Mouse (Mus musculus) cerebellum, postnatal 14 days (tissue): ENCODE results near the gene Emc8.

Experiments used
- DNase-seq, 2 experiments: peaks; one replicate each; pipeline ENCODE4 v3.0.0; 2021; ENCODE audit warnings: mixed read lengths in 2 of 2

Gene Emc8

DNA sequence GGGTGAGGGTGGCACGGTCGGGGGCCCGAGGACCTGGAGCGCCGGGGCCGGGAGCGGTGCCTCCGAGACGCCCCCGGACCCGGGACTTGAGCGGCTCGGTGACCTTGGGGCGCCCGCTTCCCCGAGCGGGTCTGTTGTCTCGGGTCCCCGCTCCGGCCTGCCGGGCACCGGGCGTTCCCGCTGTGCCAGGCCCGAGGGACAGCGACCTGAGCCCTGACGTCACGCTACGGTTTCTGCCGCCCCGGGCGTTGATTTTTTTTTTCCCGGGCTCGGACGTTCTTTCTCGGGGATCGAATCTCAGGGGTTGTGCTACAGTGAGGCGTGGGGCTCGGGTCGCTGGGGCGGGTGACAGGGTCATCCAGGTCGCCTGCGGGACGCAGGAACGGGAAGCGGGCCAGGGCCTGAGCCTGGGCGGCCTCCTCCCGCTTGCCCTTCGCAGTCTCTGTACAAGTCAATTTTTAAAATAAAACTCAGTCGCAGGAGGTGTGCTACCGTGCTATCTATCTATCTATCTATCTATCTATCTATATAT lies at the start of gene Emc8:
Gene Emc8, minus strand, starts transcription at position 200 of the 532 bp plus-strand sequence.
- DNase-seq: peak in 1 of 2 experiments; percentile 71

DNA sequence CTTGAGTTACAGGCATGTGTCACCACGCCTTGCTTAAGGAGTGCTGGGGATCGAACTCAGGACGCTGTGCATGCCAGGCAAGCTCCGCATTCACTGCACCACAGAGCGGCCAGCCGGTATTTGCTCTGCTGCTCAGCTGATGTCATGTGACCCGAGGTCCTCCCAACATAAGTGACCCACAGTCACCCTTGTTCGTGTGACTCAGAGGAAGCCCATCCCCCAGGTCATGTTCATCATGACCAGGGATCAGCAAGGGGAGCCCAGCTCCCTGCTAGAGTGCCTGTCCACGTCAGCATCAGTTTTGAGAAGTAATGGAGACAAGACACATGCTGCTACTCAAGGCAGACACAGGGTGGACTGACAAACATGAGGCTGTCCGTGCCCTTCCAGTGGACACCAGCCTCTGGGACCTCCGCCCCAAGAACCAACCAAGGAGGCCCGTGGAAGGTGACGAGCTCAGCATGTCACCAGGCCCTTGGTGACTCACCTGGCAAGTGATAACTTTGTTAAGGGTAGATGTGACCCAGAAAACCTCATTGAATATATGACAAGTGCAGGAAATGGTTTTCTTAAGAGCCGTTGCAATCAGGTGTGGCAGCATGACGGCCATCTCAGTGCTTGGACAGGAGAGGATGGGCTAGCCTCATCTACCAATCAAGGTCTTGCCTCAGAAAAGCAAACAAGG lies 47.8 kb upstream of the Emc8 start:
- no peak for DNase-seq

DNA sequence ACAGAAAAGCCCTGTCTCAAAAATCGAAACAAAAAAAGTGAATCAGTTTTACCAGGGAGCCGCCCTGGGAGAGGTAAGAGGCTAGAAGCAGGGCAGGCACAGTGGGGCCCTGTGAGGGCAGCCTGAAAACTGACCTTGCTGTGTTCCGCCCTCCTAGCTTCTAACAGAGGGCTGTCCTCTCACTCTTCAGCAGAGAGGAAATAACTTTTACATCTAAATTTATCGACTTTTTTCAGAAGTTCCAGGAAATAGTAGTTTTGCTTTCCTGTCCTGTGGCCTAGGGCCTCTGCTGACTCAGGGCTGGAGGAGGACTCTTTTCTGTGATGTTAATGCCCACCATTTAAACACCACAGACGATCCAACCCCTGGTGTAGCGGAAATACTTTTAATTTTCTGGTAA lies 46.8 kb upstream of the Emc8 start:
- DNase-seq: no peak

DNA sequence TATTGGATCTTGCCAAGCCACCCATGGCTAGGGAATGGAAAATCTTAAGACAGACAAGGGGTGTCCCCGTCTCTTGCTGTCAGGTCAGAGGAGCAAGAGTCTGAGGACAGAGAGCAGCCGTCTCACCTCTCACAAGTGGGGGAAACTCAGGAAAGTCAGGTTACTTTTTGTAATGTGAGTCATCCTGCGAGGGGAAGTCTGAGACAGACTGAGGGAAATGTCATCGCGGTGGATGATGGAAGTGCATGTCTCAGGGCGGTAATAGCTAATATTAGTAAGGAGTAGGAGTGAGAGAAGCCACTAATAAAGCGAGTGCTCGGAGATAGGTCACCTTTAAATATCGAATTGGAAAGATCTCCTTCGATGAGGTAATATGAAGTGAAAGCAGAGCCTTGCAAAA lies 40.8 kb upstream of the Emc8 start:
- DNase-seq: no peak

DNA sequence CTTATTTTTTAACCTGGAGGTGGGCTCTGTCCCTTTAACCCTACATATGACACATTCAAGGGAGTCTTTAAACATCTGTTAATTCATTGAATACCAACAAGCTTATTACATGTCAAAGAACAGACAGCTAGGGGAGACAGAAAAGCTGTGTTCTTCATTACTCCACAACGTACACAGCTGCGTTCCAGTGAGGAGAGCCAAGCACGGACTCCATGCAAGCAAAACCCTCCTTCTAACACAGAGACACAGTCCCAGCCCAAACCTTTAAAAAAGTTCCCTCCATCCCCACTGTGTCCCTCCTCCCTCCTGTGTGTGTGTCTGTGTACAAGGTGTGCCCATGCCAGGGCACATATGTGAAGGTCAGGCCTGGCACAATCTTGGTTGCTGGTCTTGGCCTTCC lies 37.8 kb upstream of the Emc8 start:
- no peak for DNase-seq

DNA sequence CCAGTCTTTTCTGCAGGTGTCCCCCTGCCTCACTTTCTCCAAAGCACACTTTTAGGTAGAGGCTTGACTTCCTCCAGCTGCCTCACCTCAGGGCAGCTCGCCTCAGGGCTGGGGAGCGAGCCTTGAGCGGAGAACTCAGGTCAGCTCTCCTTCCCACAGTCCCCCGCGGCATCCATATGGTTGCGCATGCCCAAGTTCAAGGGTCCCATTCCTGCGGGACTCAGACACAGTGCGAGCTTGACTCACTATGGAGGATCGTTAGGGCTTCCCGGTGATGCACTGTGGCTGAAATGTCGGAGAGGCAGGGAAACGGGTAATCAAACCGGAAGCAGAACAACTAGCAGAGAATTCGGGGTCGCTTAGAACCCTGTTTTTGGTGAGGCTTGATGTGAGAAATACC lies 36.8 kb upstream of the Emc8 start:
- DNase-seq: no peak

DNA sequence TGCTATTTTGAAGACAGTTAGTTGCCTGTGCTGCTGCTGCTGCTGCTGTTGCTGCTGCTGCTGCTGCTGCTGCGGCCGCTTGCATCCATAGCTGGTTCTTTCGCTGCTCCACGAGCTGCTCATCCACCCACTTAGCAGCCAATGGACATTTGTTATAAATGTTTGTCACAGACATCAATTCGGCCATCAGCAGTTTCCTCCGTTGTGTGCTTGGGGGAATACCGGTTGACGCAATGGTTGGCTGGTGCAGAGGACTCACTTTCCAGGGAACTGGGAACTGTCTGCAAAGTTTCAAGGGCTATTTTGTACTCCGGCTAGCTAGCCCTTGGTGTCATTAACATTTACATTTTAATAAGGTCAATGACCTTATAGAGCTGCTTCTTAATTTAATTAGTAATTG lies 35.8 kb upstream of the Emc8 start:
- DNase-seq: no peak

DNA sequence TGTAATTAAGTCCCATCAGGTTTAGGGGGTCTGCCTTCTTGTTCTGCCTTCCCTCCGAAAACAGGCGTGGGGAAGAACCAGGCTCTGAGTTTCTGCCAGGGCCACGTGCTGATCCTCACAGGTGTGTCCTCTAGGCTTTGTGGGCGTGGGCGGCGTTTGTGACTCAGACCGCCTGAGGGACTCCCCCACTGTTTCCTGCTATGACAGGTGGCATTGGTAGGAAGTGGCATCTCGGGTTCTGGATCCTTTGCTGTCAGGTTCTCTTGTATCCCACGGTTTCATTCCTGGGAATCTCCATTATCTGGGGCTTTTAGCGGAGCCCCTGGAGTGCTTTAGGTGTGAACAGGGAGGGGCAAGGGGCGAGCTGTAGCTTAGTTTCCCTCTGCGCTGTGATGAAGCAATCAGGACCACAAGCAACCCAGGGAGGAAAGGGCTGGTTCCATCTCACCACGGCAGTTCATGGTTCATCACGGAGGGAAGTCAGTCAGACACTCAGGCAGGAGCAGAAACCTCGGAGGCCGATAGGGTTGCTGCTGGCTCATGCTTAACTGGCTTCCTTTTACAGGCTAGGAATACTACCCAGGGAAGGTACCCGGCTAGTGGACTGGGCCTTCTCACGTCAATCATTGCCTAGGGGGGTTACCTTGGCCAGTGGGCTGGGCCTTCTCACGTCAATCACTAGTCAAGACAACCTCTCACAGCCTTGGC lies 33.5 kb upstream of the Emc8 start:
- no peak for DNase-seq

DNA sequence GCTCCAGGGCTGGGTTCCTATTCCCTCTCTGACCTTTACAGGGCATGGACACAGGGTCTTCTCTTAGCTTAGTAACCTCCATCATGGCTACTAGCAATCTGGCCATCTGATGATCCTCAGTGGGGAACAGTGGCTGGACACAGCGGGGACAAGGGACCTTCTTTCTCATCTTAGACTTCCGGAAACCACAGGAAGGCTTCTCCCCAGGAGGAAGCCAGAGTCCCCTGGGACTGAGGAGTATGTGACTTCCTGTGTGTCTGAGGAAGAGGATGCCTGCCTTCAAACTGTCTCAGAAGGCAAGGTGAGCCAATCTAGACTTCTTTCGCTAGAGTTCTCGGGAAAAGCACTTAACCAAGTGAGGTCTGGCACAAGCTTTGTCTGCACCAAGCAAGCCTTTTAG lies 31.7 kb upstream of the Emc8 start:
- no peak for DNase-seq

DNA sequence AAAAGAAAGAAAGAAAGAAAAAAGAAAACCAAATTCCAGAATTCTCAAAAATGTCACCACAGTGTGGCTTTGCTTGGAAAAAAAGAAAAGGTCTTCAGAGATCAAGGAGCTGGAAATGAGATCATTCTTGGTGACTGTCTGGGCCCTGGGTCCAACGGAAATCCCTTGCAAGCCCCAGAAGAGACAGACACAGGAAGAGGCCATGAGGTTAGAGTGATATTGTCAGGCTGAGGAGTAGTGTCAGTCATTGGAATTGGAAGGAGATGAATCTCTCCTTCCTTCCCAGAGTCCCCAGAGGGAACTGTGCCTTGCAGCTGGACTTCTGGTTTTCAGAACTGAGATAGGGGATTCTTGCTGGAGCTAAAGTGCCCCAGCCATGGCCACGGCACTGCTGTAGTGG lies 31.2 kb upstream of the Emc8 start:
- no peak for DNase-seq

DNA sequence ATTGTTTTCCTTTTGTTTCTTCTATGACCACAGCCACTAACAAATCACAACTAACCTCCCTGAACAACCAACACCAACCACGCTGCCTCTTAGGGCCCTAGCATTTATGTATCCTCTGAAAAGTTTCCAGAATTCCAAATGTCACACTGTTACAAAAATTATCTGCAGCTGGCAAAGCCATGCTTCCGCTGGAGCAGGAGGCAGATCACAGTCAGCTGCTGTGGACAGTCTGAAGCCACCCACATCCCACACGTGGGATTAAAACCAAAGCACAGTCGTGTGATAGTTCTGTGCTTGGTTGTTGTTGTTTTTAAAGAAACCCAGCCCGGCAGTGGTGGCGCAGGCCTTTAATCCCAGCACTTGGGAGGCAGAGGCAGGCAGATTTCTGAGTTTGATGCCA lies 30.7 kb upstream of the Emc8 start:
- no peak for DNase-seq

DNA sequence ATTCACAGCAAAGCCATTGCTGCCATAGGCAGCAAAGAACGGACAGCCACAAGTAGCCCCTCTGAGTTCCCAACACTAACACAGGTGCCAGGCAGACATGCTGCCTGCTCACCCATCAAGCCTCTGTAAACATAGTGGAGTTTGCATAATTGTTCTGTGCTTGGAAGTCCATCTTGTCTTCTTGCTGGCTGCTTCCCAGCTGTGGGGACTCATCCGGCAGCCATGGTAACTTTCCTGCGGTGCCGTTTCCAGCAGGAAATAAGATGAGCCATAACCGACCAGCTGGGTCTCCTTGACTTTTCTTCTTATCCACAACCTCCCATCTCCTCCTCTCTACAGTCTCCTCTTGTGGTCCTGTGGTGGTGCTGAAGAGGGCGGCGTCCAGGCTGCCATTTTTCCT lies 30.1 kb upstream of the Emc8 start:
- no peak for DNase-seq

DNA sequence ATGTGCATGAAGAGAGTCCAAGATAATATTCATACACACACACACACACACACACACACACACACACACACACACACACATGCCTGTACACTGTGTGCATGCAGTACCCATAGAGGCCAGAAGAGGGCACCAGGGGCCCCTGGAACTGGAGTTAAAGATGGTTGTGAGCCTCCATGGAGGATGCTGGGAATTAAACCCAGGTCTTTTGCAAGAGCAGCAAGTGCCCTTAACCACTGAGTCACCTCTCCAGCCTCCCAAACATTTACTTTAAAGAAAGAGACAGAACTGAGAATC lies 29.6 kb upstream of the Emc8 start:
- DNase-seq: peak in 1 of 2 experiments; percentile 62

DNA sequence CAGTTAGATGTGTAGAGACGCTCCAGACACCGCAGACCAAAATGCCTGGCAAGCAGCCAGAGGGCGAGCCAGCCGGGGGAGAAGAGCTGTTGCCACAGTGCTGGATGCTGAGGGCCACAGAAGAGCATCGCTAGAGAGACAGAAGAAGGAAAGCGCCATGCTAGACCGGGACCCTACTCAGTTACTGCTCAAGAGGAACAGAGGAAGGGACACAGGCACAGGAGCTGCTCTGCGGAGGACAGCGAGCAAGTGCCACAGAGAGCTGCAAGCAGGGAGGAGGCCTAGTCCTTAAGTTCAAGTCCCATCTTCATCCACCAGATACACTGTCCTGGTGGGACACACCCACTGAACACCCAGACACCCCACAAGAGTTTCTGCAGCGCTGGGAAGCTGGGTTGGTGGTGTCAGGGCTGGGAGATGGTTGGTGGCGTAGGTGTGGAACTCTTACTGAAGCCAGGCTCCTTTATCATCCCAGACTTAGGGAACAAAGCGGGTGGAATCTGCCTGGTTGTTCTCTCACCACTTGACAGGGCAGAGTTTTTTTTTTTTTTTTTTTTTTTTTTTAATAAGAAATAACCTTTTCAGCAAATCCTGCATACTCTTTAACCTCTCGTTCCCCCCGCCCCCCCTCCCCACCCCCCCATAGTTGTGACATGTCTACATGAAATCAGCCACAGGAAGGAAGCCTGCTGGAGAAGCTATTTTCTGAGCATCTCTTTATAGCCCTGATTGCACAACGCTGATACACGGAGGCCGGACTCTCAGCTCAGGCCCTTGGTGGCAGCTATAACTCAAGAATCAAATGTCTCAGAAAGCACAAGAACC lies 29.0 kb upstream of the Emc8 start:
- peak; percentile 71 to 76 for DNase-seq

DNA sequence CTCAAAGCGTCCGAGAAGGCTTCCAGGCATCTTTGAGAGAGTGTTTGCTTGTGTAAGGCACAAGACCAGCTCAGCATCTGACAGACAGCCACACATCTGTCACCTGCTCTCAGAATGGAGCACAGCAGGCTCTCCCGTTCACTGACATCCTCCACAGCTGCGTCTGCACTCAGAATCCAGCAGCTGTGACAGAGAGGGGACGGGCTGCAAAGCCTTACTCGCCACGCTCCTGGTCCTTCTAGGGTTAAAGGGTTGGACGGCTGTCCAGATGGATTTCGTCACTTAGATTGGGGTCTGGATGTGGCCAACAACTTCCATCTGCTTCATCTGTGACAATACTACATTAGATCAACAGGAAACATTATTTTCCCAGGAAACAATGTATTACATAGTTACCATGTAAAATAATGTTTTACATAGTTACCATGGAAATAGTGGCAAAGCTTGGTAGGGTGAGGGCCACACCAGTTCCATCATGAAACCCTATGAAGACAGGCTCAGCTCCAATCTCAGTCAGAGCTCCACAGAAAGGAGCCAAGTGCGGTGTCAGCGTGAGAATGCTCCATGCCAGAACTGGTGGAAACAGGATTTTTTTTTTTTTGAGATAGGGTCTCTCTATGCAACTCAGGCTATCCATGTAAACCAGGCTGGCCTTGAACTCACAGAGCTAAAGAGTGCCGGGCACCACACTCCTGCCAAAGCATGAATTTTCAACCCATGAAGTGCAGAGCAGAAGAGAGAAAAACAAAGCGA lies 28.2 kb upstream of the Emc8 start:
- peak; percentile 39 to 41 for DNase-seq

DNA sequence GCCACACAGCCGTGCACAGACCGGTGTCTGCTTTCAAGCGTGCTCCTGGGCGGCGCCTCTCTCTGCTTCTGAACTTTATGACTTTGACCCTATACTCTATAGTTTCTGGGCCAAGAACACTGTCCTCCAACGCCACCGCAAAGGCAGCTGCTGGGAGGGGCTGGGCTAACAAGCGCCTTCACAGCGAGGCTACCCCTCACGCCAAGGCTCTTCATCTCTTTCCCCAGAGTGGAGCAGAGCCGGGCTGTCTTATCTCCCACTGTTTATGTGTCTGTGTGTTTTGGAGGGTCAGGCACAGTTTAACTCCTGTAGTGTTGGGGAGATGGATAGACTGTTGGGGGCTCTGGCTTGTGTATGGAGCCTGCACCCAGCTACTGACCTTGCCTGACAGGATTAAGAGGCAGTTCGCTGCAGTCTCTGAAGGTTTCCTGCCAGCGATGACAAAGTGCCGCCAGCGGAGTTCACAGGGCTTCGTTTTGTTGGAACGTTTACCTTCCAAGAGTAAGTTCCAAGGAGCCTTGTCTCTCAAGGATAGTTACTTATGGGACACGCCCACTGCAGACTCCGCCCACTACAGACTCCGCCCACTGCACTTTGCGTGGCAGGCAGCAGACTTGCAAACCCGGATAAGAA lies 25.6 kb upstream of the Emc8 start:
- DNase-seq: no peak

DNA sequence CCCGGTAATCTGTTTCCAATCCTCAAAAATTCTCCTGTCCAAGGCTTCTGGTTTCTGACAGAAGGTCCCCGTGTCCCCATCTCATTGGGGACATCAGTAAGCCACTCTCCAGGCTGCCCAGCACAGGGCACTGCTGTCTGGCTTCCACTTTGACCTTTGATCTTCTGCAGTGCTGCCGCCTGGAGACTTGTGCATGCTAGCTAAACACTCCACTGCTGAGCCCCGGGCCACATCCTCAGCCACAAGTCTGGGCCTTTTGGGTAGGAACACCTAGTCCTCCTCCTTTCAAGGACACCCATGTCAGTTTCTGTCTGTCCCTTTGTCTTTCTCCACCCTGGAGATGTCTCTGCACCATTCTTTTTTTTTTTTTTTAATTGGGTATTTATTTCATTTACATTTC lies 24.6 kb upstream of the Emc8 start:
- no peak for DNase-seq

DNA sequence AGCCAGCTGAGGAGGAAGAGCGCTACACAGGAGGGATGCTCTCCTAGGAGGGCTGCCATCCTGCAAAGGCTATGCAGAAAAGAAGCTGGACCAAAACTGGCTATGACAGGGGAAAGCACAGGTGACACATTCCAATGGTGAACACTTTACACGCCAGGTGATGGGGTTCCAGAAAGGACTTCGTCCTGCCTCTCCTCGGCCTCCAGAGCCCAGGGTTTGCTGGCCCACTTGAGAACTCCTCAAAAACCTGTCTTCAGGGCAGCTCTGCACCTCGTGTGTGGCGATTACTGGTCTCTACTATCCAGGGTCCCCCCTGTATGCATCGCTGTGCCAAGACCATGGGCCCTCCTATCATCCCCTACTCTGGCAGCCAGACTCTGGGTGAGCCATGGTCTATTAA lies 20.1 kb upstream of the Emc8 start:
- DNase-seq: no peak

DNA sequence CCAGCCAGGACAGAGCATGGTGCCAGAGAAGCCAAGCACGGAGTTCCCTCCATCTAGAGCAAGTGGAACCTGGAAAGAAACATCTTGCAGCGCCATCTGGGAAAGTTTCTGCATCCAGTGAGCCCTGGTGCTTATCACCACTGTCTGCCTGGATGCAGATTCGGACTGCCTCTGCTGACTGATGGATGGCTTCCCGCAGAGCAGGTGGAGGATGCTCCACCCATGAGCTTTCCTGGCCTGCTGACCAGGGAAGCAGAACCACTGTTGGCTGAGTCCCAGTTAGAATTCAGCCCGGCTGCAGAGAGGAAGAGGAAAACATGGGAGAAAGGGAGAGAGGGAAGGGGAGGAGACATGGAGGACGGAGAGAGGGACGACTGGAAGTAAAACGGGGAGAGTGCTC lies 19.4 kb upstream of the Emc8 start:
- DNase-seq: no peak

DNA sequence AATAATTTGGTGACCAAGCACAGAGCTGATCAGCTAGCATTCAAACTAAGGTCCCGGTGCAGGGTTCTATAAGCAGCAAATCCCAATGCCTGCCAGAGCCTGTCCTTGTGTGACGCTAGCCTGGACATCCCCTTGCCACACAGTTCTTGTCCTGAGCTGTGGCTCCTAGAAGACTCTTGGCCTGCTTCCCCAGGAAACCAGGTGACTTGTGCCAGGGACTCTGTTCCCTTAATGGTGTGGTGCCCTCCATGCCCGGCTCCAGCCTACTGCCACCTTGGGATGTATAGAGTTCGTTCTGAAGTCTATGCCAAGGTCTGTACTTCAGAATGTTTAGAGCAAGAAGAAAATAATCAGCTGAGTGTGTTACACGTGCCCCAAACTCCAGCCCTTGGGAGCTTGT lies 18.2 kb upstream of the Emc8 start:
- no peak for DNase-seq

DNA sequence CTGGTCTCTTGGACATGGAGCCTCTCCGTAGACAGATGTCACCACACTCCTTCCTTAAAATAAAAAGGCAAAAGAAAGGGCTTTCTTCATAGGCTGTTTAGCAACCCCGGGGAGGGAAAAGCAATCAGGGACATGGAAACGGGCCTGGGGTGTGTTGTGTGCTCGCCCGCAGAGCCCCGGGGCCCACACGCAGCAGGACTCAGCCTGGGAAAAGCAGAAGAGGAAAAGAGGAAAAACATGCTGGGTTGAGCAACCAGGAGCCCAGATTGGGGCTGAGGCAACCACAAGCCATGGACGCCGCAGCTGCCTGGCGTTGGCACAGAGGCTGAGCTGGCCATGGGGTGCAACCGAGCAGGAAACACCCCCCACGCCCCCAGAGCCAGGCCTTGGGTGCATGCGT lies 17.7 kb upstream of the Emc8 start:
- no peak for DNase-seq

DNA sequence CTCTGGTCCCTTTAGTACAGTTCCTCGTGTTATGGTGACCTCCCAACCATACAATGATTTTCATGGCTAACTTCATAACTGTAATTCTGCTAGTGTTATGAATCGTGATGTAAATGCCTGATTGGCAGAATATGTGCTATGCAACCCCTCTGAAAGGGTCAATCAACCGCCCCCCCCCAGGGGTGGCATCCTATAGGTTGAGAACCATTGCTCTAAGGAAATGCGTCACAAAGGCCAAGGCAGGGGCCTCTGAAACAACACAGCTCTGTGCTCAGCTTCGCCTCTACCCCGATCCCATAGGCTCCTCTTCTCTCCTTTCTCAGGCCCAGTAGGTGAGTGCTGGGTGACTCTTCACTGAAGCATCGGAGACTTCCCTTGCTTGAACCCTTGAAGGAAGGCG lies 17.2 kb upstream of the Emc8 start:
- no peak for DNase-seq

DNA sequence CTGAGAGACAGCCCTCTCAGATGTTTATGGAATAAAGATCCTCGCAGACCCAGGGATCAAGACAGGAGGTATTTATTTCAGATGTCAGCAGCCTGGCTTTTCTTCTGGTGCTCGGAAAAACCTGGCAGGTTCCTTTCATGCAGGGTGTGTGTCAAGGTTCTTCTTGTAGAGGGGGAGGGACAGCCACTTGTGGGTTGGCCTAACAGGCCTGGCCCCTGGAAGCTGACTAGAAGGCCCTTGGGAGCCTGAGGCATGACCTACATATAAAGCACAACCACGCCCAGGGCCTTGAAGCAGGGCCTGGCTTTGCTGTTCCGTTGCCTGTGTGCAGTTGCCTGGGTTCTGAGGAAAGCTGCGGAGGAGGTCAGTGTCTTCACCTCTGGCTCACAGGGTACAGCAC lies 16.7 kb upstream of the Emc8 start:
- no peak for DNase-seq
